Mouse (Mus musculus): Measurements from ENCODE around the gene Mcf2l. TPM values are rescaled to one million over a fixed set of nuclear protein-coding genes. Genes with fewer than 3 reads are reported as not detected.
A peak's percentile ranks its signal among the peaks of the same experiment; 100 is the strongest.

Gene Mcf2l
- polyA plus RNA-seq, 1 experiment from 2014 or later, result 13.4 TPM

DNA sequence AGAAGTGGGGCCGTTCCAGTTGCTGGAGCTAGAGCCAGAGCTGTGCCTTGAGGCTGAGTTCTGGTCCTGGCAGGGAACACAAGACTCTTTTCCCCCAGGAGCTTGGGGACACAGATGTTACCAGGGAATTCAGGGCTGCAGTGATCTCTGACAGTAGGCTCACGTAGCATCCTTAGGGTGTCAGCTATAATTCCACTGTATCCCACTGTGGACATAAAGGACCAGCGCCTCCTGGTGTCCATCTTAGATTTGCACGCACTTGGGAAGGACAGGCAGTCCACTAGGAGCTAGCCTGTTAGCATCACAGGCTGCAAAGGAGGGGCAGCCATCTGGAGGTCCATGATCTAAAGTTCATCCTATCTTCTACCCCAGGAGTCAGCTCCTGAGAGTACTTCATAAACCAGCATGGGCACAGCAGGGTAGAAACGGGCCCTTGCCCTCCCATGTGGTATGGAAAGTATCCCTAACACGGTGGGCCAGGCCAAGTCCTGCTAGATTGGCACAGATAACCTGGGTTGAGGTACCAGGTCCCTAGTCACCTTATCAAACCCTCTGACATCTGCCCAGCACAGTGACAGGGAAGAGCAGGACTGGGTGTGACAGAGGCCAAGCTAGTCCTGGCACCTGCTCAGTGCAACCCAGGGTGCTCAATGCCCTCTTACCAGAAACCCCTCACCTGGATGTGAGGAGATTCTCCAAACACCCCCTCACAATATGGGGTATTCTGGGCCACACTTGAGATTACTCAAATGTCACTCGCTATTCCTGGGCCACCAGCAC lies 53.8 kb downstream of the Mcf2l start:
- peak overlapping the region; percentile 38; the same call in 1 of the 2 replicates for H3K4me2 ChIP-seq
- H3K9me3 ChIP-seq (ENCODE audit: low read depth, low read length), result no peaks in the 10 kb centered on the region
- 51% methylated on average over 7 of the region's 7 CpGs for WGBS
- H3K36me3 ChIP-seq (ENCODE audit: insufficient read depth), result no peaks in the 10 kb centered on the region
- DNase-seq (peak; percentile 86), ATAC-seq (ENCODE audit: insufficient read depth) (peak; percentile 44; the same call in 1 of the 2 replicates)
- H3K27ac ChIP-seq (ENCODE audit: low read depth), result no peak overlapping the region
- no peak overlapping the region for H3K9ac ChIP-seq
- H3K4me1 ChIP-seq (ENCODE audit: insufficient read depth), result peaks cover 2% of the 10 kb centered on the region; the same call in 1 of the 2 replicates
- H3K27me3 ChIP-seq (ENCODE audit: insufficient read depth, low read length), result no peaks in the 10 kb centered on the region
- H3K4me3 ChIP-seq (ENCODE audit: low read depth, low read length), result no peak overlapping the region
- TF ChIP-seq CTCF (IDR thresholded peaks at IDR 0.05; ENCODE audit: low read depth), result peak; percentile 83

DNA sequence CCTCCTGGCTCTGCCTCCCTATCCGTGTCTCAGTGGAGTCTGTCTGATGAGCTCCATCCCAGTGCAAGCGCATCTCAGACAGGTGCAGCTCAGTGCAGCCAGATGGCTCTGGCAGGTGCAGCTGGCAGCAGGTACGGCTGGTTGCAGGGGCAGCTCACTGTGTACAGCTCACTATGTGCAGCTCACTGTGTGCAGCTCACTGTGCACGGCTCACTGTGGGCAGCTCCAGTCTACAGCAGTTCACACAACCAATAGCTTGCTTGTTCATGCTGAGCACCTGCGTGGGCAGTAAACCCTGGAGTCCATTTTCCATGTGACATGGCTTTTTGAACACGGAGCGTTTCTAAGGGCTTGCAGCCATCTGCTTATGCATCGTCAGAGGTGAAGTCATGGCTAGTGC lies 54.4 kb downstream of the Mcf2l start:
- WGBS, result 79% methylated on average over 8 of the region's 8 CpGs

GRCm38 (mm10) chr8:12928931-12929330 lies 55.3 kb downstream of the Mcf2l start:
- DNase-seq (no peak), ATAC-seq (ENCODE audit: insufficient read depth) (no peak)
- Histone ChIP-seq H3K4me3 (ENCODE audit: low read depth, low read length) (no peak overlapping the region), H3K27ac (ENCODE audit: low read depth) (no peak overlapping the region; the same call in 1 of the 2 replicates), H3K9ac (no peak overlapping the region), H3K36me3 (ENCODE audit: insufficient read depth) (no peaks in the 10 kb centered on the region), H3K4me2 (no peak overlapping the region), H3K9me3 (ENCODE audit: low read depth, low read length) (no peaks in the 10 kb centered on the region), H3K27me3 (ENCODE audit: insufficient read depth, low read length) (no peaks in the 10 kb centered on the region), H3K4me1 (ENCODE audit: insufficient read depth) (peaks cover 2% of the 10 kb centered on the region; the same call in 1 of the 2 replicates)
- WGBS, result 65% methylated on average over 5 of the region's 5 CpGs
- no peak for TF ChIP-seq CTCF (IDR thresholded peaks at IDR 0.05; ENCODE audit: low read depth)

More for the DNA sequence above, 54.4 kb downstream of the Mcf2l start:
- H3K27me3 ChIP-seq (ENCODE audit: insufficient read depth, low read length), result no peaks in the 10 kb centered on the region
- H3K4me2 ChIP-seq, result no peak overlapping the region
- no peaks in the 10 kb centered on the region for H3K9me3 ChIP-seq (ENCODE audit: low read depth, low read length)
- no peak overlapping the region for H3K9ac ChIP-seq
- no peak for TF ChIP-seq CTCF (IDR thresholded peaks at IDR 0.05; ENCODE audit: low read depth)
- ATAC-seq (ENCODE audit: insufficient read depth) (no peak), DNase-seq (no peak)
- no peak overlapping the region for H3K27ac ChIP-seq (ENCODE audit: low read depth)
- H3K4me1 ChIP-seq (ENCODE audit: insufficient read depth), result peaks cover 2% of the 10 kb centered on the region; the same call in 1 of the 2 replicates
- H3K4me3 ChIP-seq (ENCODE audit: low read depth, low read length), result no peak overlapping the region
- no peaks in the 10 kb centered on the region for H3K36me3 ChIP-seq (ENCODE audit: insufficient read depth)

DNA sequence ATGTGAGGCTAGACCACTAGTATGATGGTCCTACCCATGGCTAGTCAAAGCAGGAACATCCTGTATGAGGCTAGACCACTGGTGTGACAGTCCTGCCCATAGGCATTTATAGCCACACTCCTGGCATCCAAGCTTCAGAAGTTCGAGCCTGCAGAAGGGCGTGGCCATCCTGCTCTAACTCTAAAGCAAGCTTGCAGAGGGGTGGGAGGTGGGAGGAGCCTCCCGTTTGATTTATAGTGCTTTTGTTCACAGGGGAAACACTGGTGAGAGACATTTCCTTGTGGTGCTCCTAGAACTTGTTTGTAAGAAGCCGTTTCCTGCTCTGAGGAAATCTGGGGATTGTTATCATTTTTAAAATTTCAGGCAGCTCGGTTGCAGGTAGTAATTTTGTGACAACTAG lies 56.7 kb downstream of the Mcf2l start:
- peaks cover 2% of the 10 kb centered on the region; the same call in 1 of the 2 replicates for H3K4me1 ChIP-seq (ENCODE audit: insufficient read depth)
- peak overlapping the region; percentile 86 for H3K27ac ChIP-seq (ENCODE audit: low read depth)
- DNase-seq (peak; percentile 75), ATAC-seq (ENCODE audit: insufficient read depth) (no peak)
- H3K9me3 ChIP-seq (ENCODE audit: low read depth, low read length), result no peaks in the 10 kb centered on the region
- 15% methylated on average over 5 of the region's 5 CpGs for WGBS
- no peak overlapping the region for H3K9ac ChIP-seq
- no peak overlapping the region for H3K4me3 ChIP-seq (ENCODE audit: low read depth, low read length)
- H3K36me3 ChIP-seq (ENCODE audit: insufficient read depth), result no peaks in the 10 kb centered on the region
- H3K27me3 ChIP-seq (ENCODE audit: insufficient read depth, low read length), result no peaks in the 10 kb centered on the region
- TF ChIP-seq CTCF (IDR thresholded peaks at IDR 0.05; ENCODE audit: low read depth), result no peak
- peak overlapping the region; percentile 34; the same call in 1 of the 2 replicates for H3K4me2 ChIP-seq

DNA sequence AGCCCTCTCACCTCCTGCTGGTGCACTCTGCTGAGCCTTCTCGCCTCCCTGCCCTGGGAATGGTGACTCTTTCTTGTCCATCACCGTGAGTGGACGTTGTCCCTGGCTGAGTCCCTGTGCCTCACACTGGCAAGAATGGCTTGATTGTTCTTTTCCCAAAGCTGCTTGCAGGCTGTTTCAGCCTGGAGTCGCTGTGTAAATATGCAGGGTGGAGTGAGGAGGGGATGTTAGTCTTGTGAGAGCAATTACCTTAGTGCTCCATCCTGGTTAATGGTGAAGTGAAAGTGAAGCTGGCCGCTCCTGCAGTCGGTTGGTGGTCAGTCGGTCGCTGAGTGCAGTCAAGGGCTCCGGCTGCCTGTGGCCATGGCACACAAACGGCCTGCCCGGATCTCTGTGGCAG lies 57.8 kb downstream of the Mcf2l start:
- Histone ChIP-seq H3K4me3 (ENCODE audit: low read depth, low read length) (no peak overlapping the region), H3K36me3 (ENCODE audit: insufficient read depth) (no peaks in the 10 kb centered on the region), H3K4me2 (peak overlapping the region; percentile 34), H3K9ac (no peak overlapping the region; the same call in 1 of the 2 replicates), H3K9me3 (ENCODE audit: low read depth, low read length) (no peaks in the 10 kb centered on the region), H3K4me1 (ENCODE audit: insufficient read depth) (peaks cover 2% of the 10 kb centered on the region; the same call in 1 of the 2 replicates), H3K27ac (ENCODE audit: low read depth) (peak overlapping the region; percentile 86), H3K27me3 (ENCODE audit: insufficient read depth, low read length) (no peaks in the 10 kb centered on the region)
- ATAC-seq (ENCODE audit: insufficient read depth), result no peak
- no peak for TF ChIP-seq CTCF (IDR thresholded peaks at IDR 0.05; ENCODE audit: low read depth)
- 51% methylated on average over 11 of the region's 11 CpGs for WGBS
- peak; percentile 68 for DNase-seq

DNA sequence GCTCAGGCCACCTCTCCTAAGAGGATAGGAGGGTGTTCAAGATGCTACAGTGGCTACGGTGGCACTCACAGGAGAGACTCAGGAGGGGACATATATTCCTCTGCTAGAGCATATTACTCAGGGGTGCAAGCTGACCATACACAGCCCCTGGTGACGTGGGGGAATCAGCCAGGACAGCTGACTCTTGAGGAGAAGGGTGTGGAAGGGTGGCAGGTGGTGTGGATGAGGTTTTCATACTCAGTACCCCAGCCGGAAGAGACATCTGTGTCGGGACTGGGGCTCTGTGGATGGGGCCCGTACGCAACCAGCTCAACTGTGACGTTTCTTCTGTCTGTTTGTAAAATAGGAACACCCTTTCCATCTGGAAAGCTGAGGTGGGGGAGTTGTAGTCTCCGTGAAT lies 58.9 kb downstream of the Mcf2l start:
- H3K9me3 ChIP-seq (ENCODE audit: low read depth, low read length), result no peaks in the 10 kb centered on the region
- no peak overlapping the region for H3K4me3 ChIP-seq (ENCODE audit: low read depth, low read length)
- H3K4me2 ChIP-seq, result no peak overlapping the region; the same call in 1 of the 2 replicates
- 77% methylated on average over 8 of the region's 8 CpGs for WGBS
- no peaks in the 10 kb centered on the region for H3K27me3 ChIP-seq (ENCODE audit: insufficient read depth, low read length)
- H3K9ac ChIP-seq, result no peak overlapping the region
- H3K4me1 ChIP-seq (ENCODE audit: insufficient read depth), result peaks cover 2% of the 10 kb centered on the region; the same call in 1 of the 2 replicates
- no peak for TF ChIP-seq CTCF (IDR thresholded peaks at IDR 0.05; ENCODE audit: low read depth)
- DNase-seq, result no peak
- ATAC-seq (ENCODE audit: insufficient read depth), result no peak
- no peak overlapping the region for H3K27ac ChIP-seq (ENCODE audit: low read depth)
- no peaks in the 10 kb centered on the region for H3K36me3 ChIP-seq (ENCODE audit: insufficient read depth)

GRCm38 (mm10) chr8:12933765-12934164 lies 60.2 kb downstream of the Mcf2l start:
- peak overlapping the region; percentile 24; the same call in 1 of the 2 replicates for H3K27ac ChIP-seq (ENCODE audit: low read depth)

More at GRCm38 (mm10) chr8:12933765-12934164, 60.2 kb downstream of the Mcf2l start:
- Histone ChIP-seq H3K4me1 (ENCODE audit: insufficient read depth) (peaks cover 2% of the 10 kb centered on the region; the same call in 1 of the 2 replicates), H3K9me3 (ENCODE audit: low read depth, low read length) (no peaks in the 10 kb centered on the region), H3K9ac (no peak overlapping the region), H3K4me3 (ENCODE audit: low read depth, low read length) (no peak overlapping the region), H3K4me2 (no peak overlapping the region), H3K36me3 (ENCODE audit: insufficient read depth) (no peaks in the 10 kb centered on the region), H3K27me3 (ENCODE audit: insufficient read depth, low read length) (no peaks in the 10 kb centered on the region)
- peak; percentile 39 for DNase-seq
- WGBS, result 45% methylated on average over 3 of the region's 3 CpGs
- ATAC-seq (ENCODE audit: insufficient read depth), result no peak
- no peak for TF ChIP-seq CTCF (IDR thresholded peaks at IDR 0.05; ENCODE audit: low read depth)
